Mouse (Mus musculus): ENCODE data around the gene Olfr671.
A peak's percentile ranks its signal among the peaks of the same experiment; 100 is the strongest.
"Not testable (repeated sequence)": the region's sequence is repeated elsewhere in the genome, so short reads cannot be mapped to it uniquely, and the experiment has no call there.

The Olfr671 gene

DNA sequence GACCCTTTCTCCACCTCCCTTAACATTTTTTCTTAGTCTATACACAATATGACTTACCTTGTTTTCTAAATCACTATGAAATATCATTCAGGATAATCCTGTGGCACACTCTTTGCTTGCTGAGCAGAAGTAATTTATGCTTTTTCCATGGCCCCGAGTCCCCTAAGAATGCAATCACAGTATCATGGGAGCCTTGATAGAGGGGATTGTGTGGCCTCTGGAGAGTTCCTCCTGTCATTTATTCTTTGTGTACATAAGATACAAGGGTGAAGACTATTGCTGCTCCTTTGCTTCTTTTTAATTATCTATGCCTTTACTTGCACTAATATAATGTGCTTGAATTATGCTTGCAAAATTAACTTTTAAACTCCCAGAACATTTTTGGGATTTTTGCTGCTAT is at the start of gene Olfr671:
Gene Olfr671 (minus strand): TSS at position 101 of the 400 bp plus-strand sequence.
- no peak for DNase-seq (ENCODE audit: low read depth, low spot score)

DNA sequence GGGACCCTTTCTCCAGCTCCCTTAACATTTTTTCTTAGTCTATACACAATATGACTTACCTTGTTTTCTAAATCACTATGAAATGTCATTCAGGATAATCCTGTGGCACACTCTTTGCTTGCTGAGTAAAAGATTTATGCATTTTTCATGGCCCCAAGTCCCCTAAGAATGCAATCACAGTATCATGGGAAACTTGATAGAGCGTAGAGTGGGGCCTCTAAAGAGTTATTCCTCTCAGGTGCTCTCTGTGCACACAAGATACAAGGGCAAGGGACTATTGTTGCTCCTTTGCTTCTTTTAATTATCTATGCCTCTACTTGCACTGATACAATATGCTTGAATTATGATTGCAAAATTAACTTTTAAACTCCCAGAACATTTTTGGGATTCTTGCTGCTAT is 49.4 kb upstream of the Olfr671 start, which contains the start of gene Olfr675:
Gene Olfr675 (minus strand): TSS at position 101 of the 400 bp plus-strand sequence.
- DNase-seq (ENCODE audit: low read depth, low spot score): no peak

DNA sequence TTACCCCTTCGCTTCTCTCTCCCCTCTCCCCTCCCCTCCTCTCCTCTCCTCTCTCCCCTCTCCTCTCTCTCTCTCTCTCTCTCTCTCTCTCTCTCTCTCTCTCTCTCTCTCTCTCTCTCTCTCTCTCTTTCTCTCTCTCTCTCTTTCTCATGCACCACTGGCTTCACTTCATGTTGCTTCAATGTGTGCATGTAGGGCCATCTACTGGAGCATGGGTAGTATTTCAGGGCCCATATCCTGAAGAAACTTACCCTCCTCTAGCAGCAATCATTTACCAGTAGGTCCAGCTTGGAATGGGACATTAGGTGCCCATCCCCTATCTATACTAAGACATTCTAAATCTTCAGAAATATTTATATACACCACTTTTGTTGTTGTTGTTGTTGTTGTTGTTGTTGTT is 43.6 kb upstream of the Olfr671 start:
- DNase-seq (ENCODE audit: low read depth, low spot score): peak; percentile 4

DNA sequence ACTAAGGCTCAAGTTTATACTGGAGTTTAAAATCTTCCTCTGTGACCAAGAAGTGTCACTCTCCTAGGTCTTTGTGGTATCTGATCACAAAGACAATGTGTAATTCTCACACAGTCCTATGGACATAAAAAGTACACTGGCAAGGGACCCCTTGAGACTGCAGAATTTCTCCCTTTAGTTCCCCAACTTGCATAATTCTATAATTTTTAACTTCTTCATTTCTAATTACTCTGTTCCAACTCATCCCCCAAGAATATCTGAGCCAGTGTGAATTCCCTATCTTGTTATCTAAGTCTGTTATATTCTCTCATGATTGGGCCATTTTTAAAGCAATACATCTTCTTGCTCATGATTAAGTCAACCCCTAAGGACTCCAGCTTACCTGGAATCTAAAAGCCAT is 23.0 kb upstream of the Olfr671 start, which contains the start of gene Olfr672:
Gene Olfr672 (minus strand): TSS at position 101 of the 400 bp plus-strand sequence.
- no peak for DNase-seq (ENCODE audit: low read depth, low spot score)

DNA sequence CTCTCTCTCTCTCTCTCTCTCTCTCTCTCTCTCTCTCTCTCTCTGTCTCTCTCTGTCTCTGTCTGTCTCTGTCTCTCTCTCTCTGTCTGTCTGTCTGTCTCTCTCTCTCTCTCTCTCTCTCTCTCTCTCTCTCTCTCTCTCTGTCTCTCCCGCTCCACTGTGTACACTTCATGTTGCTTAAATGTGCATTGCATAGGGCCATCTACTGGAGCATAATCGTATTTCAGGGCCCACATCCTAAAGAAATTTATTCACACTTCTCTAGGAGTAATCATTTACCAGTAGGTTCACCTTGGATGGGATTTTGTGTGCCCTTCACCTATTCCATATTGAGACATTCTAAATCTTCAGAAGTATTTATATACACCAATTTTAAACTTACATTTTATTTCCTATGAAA is 6.4 kb downstream of the Olfr671 start:
- DNase-seq (ENCODE audit: low read depth, low spot score): not testable (repeated sequence)

DNA sequence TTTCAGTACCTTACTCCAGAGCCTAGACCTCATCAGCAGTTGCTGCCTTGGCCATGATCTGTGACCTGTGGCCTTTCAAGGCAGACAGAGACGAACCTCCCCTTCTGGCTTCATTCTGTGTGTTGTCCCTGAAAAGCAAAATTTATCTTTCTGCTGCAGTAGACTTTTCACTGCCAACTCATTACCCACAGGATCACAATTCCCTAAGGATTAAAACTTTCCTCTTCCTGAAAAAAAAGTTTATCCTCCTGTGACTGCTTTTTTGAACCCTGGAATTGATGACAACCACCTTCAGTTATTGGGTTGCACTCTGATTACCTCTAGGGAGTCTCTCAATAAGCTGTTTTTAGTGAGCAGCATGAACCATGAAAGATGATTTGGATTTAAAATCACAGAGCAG is 16.4 kb downstream of the Olfr671 start, which contains the start of gene Olfr670:
Gene Olfr670 (minus strand): TSS at position 101 of the 400 bp plus-strand sequence.
- no peak for DNase-seq (ENCODE audit: low read depth, low spot score)

DNA sequence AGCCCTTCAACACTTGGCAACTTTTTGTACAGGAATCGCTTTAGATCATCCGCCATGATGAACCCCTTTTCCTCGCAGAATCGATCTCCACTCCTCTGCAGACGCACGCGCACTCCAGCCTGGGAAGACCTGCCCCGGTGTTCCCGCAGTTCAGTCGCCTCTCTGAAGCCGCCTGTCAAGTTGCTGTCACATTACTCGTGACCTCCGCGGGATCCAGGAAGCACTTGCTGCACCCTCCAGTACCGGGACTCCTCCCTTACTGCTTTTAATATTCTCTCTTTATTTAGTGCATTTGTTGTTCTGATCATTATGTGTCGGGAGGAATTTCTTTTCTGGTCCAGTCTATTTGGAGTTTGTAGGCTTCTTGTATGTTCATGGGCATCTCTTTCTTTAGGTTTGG is 28.7 kb downstream of the Olfr671 start:
- peak; percentile 15 for DNase-seq (ENCODE audit: low read depth, low spot score)

DNA sequence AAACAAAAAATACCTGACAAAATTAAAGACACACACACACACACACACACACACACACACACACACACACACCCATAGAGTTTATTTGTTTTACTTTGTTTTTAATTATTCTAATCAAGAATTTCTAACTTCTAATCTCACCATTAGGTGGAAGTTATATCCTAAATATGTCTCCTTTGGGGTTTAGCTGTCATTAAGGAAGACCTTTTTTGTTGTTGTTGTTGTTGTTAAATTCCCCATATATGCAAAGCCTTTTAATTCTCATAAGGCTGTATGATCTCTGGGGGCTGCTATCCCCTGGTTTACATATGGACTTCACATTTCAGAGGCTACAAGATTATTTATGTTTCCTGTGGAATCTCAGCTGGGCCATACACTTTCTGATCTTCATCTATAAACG is 45.0 kb downstream of the Olfr671 start, which contains the start of gene Olfr669:
Gene Olfr669 (plus strand): TSS at position 301 of the 400 bp plus-strand sequence.
- DNase-seq (ENCODE audit: low read depth, low spot score): no peak

DNA sequence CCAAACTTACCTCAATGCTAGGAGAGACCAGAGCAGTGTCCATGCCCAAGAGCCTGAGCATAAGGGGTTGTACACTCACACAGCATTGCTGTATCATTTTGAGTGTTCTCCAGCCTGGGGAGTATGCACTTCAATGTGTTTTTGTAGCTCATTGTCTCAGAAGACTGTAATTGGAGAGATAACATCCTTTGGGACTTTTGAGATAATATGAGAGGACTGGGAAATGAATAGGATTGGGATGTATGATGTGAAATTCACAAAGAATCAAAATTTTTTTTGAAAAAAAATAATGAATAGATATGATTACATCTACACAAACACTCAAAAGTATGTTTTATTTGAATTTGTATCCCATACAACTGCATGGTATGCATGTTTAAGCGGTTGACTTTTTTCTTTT is 51.0 kb downstream of the Olfr671 start, which contains the start of gene Olfr668:
Gene Olfr668 (minus strand): TSS at position 101 of the 400 bp plus-strand sequence.
- no peak for DNase-seq (ENCODE audit: low read depth, low spot score)
